Mouse (Mus musculus) spleen, postnatal 36 days (tissue): ENCODE data around the gene Fam173b.
A peak's percentile ranks its signal among the peaks of the same experiment; 100 is the strongest.
"Not testable (repeated sequence)": the region's sequence is repeated elsewhere in the genome, so short reads cannot be mapped to it uniquely, and the experiment has no call there.

Source experiments
- DNase-seq, 2 experiments: peaks; one replicate each; pipeline ENCODE4 v3.0.0; 2022; ENCODE audit warnings: low spot score in 2 of 2, mixed read lengths in 1 of 2

Fam173b gene

DNA sequence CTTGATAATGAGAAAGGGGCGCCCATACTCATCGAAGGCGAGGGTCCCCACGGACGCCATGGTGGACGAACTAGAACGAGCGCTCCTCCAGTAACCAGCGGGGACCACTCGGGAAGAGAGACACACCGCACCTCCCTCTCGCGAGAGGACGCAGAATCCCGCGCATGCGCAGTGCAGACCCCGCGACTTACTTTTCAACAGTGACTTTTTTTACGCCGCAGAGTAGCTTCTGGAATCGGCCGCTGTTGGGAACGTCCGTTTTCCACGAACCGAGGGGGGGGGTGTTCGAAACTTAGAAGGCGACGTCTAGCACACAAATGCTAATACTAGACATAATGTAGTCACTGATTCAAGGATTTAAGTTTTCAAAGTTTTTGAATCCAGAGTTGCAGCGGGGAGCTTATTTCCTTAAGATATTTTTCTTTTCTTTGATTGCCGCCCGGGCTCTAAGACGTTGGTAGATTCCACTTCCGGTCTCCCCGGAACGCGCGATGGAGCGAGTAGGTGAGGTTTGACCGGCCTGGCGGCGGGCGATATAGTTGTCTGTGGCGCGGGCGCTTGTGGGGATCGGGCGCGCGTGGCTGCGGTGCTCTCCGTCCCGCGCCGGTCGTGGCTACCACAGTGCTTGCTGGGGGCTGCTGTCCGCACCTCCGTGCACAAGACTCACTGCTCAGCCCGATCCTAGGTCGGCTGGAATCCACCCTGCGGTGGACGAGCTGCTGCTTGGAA is at the start of gene Fam173b, which contains the start of gene Cct5:
TSS of gene Fam173b (plus strand) at position 207 of the 729 bp plus-strand sequence.
TSS of gene Cct5 (minus strand) at position 159 of the 729 bp plus-strand sequence.
- peak; percentile 98 for DNase-seq

DNA sequence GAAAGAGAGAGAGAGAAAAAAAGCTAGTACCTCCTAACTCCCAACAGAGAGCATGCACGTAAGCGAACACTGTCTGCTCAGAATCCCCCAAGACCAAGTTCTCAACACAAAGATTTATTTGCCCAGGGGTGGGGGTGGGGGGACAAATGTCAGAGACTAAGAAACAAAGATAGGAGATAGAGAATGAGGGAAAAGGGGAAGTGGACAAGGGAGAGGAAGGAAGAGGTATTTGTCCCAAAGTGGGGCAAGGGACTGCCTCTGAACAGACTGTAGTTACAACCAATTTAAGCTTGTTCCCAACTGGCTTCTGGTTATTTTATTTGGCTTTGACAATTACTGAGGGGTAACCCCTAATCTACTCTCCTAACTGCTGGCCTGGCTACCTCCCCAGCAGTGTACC is 46.8 kb upstream of the Fam173b start:
- no peak for DNase-seq

DNA sequence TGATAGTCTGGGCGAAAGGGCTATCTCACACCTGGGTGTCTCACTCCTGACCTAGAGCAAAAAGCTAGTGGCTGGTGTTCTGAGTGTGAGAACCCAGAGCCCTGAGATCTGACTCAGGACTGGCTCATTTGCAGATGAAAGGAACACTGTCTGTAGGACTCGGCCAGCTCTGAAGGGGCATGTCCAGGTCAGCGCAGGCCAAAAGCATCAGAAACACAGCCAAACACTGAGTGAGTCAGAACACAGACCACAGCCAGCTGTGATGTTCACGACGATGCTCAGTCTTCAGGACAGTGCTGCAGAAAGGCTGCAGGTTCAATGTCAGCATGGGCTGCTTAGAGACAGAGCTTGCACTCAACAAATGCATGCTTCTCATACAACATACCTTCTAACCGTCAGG is 40.3 kb upstream of the Fam173b start:
- no peak for DNase-seq

DNA sequence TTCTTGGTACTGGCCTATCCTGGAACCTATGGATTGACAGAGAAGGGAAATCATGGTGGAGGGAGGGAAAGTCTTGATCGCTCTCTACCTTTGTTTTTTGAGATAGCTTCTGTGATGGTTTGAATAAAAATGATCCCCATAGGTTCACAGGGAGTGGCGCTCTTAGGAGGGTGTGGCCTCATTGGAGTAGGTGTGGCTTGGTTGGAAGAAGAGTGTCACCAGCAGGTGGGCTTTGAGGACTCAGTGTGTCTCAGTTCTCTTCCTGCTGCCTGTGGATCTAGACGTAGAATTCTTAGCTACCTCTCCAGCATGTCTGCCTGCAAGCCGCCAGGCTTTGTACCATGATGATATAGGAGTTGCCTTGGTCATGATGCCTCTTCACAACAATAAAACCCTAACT is 39.7 kb upstream of the Fam173b start:
- DNase-seq = no peak

DNA sequence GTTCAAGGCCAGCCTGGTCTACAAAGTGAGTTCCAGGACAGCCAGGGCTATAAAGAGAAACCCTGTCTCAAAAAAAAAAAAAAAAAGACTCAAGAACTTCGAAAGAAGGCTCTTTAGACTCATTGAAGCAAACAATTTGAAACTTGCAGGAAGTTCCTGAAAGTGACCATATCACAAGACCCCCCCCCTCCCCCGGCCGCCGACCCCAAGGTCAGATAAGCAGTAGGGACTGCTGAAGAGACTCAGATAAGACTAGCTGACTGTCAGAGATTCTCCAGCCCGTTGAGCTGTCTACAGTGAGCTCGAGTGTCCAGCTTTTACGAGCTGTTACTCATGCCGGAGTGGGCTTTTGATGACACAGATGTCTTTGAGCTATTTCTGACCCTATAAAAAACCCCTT is 38.8 kb upstream of the Fam173b start:
- DNase-seq = no peak

DNA sequence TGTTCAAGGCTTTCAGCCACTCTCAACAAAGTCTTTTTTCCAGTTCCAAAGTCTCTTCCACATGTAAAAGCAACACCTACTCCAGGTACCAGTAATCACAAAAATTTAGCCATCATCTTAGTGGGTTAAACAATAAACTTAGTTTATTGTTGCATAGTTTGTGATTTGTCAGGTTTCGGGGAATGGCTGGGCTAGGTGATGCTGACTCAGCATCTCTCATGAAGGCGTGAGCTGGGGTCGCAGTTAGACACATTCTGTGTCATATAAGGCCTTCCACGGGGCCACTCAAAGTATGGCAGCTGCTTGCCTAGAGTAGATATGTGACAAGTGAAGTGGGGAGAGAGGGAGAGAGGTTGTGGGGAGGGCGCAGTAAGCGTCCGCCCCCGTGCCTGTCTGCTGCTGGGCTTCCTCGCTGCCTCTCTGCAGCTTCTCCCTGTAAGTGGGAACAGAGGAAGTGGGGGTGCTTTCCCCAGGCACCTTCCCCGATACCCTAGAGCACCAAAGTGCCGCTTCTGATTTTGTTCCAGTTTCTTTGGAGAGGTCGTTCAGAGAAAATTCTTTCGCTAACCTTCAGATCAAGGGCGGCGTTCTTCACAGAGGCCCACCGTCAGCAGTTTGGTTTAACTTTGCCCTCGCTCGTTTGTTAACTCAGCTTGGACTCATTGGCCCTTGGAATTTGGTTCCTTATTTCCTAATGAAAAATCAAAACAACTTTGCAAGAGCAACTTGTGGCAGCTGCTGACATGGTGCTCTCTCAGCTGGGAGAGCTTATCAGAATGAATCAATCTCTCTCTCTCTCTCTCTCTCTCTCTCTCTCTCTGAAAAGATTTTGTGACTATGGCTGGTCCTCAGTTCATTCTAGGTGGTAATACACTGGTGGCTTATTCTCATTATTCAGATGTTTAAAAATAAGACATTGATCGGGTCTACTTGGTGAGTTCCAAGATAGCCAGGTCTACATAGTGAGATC is 37.8 kb upstream of the Fam173b start:
- DNase-seq = no peak

DNA sequence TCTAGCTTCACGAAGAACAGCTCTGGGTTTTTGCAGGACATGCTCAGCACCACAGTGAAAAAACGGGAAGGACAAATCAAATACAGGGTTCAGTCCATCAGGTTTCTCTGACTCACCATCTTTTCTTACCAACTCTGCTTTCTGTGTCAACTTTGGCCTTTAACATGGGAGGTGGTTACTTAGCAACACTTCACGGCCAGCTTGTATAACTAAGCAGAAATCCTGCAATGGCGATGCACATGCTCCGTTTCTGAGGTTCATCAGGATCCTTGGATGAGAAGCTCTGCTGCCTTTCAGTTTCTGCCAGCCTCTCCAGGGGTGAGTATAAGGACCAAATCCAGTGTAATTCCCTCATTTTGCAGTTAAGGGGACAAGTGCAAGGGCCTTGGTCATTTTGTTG is 36.5 kb upstream of the Fam173b start, which contains the start of gene Cmbl:
TSS of gene Cmbl (plus strand) at position 206 of the 400 bp plus-strand sequence.
- no peak for DNase-seq

DNA sequence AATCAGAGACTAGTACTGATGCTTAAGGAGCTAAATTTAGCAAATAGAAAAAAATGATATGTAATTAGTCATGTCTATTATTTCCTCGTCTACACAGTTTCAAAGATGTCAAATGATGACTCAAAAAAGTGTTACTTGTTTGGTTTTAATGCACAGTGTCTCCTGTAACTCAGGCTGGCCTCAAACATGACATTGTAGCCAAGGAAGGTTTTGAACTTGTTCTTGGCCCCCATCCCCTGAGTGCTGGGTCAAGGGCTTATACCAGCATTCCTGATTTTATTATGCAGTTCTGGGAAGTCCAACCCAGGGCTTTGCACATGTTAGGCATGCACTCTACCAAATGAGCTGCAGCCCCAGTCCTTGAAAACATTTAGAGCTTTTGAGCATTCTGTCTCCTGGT is 35.9 kb upstream of the Fam173b start:
- no peak for DNase-seq

DNA sequence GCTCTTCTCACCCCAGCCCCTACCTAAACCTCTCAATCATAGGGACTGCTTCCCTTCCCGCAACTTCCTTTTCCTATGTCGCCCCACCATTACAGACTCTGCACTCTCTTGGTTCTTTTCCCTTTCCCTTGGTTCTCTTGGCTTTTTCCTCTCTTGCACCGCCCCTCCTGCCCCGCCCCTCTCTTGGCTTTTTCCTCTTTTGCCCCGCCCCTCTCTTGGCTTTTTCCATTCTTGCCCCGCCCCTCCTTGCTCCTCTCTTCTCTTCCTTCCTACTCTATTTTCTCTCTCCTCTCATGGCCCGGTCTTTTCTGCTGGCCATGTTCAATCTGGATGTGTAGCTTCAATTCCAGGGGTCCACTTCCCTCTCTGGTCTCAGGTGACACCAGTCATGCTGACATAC is 34.2 kb upstream of the Fam173b start:
- no peak for DNase-seq

DNA sequence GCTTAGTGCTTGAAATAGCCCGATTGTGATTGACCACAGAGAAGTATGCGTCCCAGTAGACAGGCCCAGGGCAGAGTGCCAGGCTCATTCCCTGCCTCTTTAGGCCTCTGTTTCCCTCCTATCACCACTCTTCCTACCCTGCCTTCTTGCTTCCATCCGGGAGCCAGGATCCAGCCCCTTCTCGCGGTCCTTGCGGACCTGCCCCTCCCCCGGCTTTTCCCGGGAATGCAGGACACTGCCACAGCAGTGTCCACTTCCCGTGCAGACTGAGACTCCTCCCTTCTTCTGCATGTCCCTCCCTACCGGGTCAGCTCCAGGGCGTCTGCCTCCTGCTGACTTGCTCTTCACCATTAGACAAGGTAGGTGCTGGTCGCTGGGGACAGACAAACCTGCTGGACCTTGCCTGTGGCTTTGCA is 33.1 kb upstream of the Fam173b start:
- DNase-seq = peak in 1 of 2 experiments; percentile 5

DNA sequence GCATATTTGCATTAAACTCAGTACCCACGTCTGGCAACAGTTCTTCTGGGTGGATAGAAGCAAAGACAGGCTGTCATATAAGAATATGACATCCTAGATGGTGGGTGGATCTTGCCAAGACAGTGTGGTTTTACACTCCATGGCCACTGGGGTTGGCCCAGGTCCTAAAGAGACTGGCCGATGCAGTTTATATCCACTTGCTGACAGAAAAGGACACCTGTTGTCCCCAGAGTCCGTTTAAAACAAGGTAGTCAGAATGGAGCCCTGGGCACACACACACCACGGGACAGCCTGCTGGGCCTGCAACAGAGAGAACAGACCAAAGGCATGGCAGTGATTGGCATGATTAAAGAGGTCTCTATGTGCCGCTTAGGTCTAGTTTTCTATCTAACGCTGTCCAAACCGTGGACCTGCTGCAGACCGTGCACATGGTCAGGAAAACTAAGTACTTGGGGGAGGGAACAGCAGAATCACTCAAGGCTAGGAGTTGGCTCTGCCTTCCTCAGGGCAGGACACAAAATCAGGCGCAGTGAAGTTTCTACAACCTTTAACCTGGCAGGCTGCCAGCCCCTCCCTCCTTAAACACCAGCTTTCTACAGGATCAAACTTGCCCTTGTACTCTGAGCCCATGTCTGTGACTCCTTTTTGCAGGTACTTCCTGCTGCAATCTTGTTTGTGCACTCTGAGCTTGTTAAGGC is 32.2 kb upstream of the Fam173b start:
- no peak for DNase-seq

DNA sequence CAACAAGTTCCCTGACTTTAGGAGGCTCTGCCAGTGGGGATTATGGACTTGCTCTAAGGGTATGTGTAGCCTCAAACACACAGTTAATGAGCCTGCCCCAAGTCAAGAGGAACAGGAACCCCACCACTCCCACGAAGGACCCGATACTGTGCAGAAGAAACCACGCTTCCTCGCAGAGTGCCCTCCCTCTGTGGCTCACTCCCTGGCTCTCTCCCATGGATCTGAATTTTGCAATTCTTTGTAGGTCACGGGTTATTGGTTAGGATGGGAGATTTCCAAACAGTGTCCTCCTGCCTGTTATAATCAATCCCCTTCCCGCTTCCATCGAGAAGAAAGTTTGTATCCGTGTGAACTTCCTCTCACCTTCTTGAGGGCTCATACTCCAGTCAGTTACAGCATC is 30.7 kb upstream of the Fam173b start:
- no peak for DNase-seq

DNA sequence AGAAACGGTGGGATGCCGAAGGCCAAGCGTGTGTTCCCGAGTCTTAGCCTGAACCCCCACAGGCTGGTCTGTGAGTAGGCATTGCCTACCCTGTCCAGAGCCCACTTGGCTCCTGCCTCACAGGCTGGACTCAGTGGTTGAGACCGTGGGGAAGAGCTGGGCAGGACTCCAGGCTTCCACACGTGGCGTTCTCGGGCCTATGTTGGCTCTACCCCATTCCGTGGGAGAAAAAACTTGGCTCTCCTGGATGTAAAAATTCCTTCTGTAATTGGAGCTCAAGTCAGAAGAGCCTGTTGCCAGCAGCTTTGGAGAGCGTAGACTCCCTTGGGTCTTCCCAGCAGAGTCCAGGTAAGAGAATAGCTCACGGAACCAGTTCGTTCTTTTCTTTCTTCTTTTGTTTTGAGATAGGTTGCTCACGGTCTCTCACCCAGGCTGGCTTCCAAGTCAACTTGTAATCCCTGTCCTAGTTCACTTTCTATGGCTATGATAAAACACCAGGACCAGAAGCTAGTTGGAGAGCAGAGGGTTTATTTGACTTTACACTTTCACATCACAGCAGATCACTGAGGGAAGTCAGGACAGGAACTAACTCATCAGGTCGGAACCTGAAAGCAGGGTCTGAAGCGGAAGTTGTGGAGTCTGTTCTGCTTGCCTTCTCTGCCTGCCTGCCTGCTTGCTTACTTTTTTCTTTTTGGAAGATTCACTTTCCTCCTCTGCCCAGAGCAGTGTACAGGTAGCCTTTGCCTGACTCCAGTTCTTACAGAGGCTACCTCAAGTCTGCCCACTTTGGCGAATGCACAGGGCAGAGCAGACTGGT is 29.5 kb upstream of the Fam173b start:
- peak; percentile 24 to 32 for DNase-seq

DNA sequence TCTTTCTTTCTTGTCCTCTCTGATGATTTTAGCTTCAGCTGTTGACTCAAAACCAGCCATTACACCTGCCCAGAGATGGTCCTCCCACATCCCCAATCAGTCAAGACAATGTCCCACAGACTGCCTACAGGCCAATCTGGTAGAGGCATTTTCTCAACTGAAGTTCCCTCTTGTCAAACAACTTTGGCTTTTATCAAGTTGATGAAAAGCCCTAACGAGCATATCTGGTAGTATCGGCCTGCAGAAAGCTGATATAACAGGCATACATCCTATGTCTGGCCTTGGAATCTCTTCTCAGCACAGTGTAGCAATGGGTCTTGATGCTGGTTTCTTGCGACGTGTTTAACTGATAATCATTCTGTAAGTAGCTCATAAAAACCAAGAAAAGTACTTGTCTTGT is 28.4 kb upstream of the Fam173b start:
- DNase-seq = no peak

DNA sequence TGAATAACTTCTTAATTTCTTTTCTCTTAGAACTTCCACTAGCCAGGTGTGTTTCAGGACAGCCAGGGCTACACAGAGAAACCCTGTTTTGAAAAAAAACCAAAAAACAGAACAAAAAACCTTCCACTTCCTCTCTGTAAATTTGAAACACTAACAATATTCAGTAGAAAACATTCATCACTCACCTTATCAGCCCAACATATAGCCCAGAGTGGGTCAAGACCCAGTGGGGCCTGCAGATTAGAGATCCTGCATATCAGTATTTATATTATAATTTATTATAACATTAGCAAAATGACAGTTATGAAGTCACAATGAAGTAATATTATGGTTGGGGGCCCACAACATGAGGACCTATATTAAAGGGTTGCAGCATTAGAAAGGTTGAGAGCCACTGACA is 28.0 kb upstream of the Fam173b start:
- no peak for DNase-seq

DNA sequence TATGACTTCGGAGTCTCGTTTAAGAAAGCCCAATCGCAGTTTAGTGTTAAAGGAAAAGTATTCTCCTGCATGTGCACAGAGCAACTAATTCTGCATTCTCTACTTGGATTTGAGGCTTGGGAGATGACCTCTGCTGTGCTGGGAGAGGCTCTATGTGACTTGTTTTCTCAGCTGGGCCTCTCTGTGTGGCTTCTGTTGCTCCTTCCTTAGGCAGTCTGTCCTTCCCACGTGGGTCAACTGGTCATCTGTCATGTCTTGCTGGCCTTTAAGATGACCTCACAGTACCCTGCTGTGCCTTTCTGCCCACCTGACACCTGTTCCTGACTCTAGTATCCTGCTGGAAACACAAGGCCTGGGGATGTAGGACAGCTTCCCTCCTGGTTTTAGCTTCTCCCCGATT is 25.6 kb upstream of the Fam173b start:
- DNase-seq = no peak

DNA sequence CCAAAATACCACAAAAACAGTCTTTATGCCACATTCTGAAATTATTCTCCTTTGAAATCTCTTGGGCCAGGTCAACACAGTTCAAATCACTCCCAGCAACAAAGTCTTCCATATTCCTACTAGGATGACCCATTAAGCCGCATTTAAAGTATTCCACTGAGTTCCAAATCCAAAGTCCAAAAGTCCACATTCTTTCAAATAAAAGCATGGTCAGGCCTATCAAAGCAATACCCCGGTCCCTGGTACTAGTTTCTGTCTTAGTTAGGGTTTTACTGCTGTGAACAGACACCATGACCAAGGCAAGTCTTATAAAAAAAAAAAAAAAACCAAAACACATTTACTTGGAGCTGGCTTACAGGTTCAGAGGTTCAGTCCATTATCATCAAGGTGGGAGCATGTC is 20.6 kb upstream of the Fam173b start:
- not testable (repeated sequence) for DNase-seq

DNA sequence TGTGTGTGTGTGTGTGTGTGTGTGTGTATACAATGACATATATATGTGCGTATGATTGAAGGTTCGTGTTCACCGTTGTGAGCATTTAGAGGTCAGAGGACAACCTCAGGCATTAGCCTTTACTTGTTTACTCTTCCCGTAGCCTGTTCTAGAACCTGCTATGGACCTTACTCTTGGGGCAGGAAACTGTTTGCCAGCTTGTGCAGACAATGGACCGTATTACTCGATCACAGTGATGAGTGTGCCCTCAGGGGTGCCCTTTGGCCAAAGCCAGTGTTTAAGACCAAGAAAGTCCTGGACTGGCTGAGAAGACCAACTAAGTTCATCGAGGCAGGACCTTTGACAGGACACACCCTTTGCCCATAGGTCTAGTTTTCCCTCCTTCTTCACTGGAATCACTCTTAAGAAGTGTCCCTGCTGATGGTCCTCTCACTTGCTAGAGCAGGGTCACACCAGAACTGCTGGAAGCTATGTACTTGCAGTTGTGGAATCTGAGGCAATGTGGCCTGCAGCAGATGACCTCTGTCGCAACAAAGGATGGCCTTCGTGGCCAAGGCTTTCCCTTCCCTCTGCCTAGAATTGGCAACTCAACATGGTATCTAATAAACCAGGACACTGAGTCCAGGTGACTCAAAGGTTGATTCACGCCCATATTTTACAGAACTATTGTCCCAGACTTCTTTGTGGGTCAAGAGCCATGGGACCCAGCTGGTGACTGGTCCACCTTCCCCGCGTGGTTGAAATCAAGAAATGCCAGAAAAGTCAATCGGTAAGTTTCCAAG is 18.2 kb upstream of the Fam173b start:
- DNase-seq = no peak

DNA sequence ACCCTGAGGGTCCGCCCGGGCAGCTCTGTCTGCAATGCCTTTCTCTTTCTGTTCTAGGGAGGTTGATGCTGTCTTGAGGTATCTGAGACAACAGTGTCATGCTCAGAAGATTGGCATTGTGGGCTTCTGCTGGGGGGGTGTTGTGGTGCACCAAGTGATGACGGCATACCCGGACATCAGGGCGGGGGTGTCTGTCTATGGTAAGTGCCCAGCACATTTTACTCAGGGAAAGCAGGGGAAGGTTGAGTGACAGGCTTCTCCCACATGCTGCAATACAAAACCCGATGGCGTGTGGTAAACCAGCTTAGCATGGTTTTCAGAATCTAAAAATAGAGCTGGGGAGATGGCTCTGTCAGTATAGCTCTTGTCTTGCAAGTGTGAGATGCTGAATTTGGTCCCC is 16.4 kb upstream of the Fam173b start:
- DNase-seq = no peak

DNA sequence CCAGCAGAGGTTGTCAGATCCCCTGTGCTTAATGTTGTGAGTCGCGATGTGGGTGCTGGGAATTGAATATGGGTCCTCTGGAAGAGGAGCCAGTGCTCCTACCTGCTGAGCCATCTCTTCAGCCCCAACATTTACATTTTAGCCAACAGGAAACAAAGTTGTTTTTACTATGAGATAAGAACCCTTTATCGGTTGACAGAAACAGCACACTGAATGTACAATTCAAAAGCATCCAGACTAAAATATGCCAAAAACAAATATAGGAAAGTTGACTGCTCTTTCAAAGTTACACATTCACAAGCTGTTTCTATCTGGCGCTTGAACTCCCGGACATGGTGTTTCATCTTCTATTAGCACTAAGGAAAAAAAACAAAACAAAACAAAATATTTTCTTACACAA is 15.6 kb upstream of the Fam173b start:
- DNase-seq = no peak
